ENCODE assay signal across 10 mouse cellular contexts in the genomic region with DNA sequence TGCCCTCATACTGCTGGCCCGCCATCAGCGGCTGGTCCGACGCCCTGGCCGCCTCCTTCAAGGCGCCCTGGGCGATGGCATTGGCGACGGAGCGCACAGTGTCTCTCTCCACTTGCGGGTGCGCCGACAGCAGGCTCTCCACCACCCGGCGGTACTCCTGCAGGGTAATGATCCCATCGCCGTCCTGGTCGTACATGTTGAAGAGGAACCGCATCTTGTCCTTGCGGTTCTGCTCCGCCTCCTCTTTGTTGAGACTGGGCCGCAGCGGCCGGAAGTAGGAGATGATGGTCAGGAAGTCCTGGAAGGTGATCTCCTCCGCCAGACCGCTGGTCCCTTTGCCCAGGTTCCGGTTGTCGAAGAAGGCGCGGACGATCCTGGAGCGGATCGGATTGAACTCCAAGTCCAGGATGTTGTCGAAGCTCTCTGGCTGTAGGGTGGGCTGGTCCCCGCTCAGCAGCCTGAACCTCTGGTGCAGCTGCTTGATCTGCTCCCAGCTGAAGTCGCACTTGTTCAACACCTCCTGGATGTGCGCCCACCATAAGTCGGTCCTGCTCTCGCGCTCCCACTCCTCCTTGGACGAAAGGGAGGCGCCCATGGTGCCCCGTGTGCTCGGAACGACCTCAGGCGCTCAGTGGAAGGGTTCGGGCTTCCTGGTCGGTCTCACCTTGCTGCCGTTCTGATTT. TPM values are rescaled to one million over a fixed set of nuclear protein-coding genes. Genes with fewer than 3 reads are reported as not detected.
DNase-seq lines count a peak whose midpoint lies in the region; ATAC-seq and TF ChIP-seq lines count a peak whose summit lies in the region.
"Had no signal": no experiment of that assay in that cellular context is flagged by ENCODE, and none has a peak within 500 bp of the region (broad histone marks: within the 10 kb centered on the region; RNA-seq: fewer than 3 reads in every experiment).

A gene (minus strand): TSS at position 633 of the 683 bp plus-strand sequence.

- H3K9me3 ChIP-seq in lung, embryonic 14.5 days (ENCODE audit: low read depth, low read length): no peaks in the 10 kb centered on the region
- no peaks in the 10 kb centered on the region for H3K9me3 ChIP-seq in kidney, postnatal 0 days (replicated peaks; ENCODE audit: low read length)

- TF ChIP-seq CTCF in lung, embryonic 14.5 days (IDR thresholded peaks at IDR 0.05; ENCODE audit: low read depth): no peak
- TF ChIP-seq CTCF in lung, adult 2 months (IDR thresholded peaks at IDR 0.05; ENCODE audit: insufficient read depth, low read length): no peak
- no peak for TF ChIP-seq CTCF in kidney, postnatal 0 days (IDR thresholded peaks at IDR 0.05; ENCODE audit: low read depth)
- no peak for TF ChIP-seq CTCF in small intestine, adult 2 months (IDR thresholded peaks at IDR 0.05; ENCODE audit: extremely low read depth, insufficient read length, insufficient replicate concordance, low read depth, low read length)

- peak within 1 kb of the TSS; percentile 47 for H3K4me2 ChIP-seq in lung, embryonic 14.5 days
- peak within 1 kb of the TSS; percentile 32 for H3K4me2 ChIP-seq in kidney, postnatal 0 days (ENCODE audit: low read length)

- peaks cover 10% of the 10 kb centered on the region for H3K27me3 ChIP-seq in lung, embryonic 14.5 days (ENCODE audit: insufficient read depth, low read length)
- H3K27me3 ChIP-seq in kidney, postnatal 0 days (ENCODE audit: insufficient read depth, low read length): no peaks in the 10 kb centered on the region
- H3K27me3 ChIP-seq in small intestine, adult 2 months (ENCODE audit: control insufficient read depth, insufficient read depth, low read length): peaks cover 15% of the 10 kb centered on the region; the same call in 1 of the 2 replicates

- no peak for TF ChIP-seq POLR2A in lung, adult 2 months (IDR thresholded peaks at IDR 0.05; ENCODE audit: borderline replicate concordance, extremely low read depth, low read depth, low read length)
- no peak for TF ChIP-seq POLR2A in small intestine, adult 2 months (IDR thresholded peaks at IDR 0.05; ENCODE audit: low read depth, low read length)

- DNase-seq in cerebellum, postnatal 10 days: peak; percentile 43 to 48
- no peak for DNase-seq in cerebellum, adult 9-10 months
- DNase-seq in lung, embryonic 14.5 days: peak; percentile 3
- DNase-seq in lung, adult 2 months: no peak
- DNase-seq in kidney, postnatal 0 days (ENCODE audit: low spot score): no peak
- DNase-seq in right cerebral cortex, adult 2 months (ENCODE audit: low spot score in 2 of 2): no peak
- DNase-seq in thymus, postnatal 14 days: no peak
- DNase-seq: adrenal gland, adult 8-10 months; B cell, adult 2 months had no signal

- no peak for ATAC-seq in lung, embryonic 14.5 days (ENCODE audit: insufficient read depth)
- ATAC-seq in kidney, postnatal 0 days (replicated peaks; ENCODE audit: low FRiP score, low read depth): no peak

- no peak within 1 kb of the TSS for H3K27ac ChIP-seq in lung, embryonic 14.5 days (ENCODE audit: low read depth)
- H3K27ac ChIP-seq in kidney, postnatal 0 days: no peak within 1 kb of the TSS
- no peak within 1 kb of the TSS for H3K27ac ChIP-seq in small intestine, adult 2 months (ENCODE audit: insufficient read depth, low read depth, low read length)

- no peaks in the 10 kb centered on the region for H3K36me3 ChIP-seq in lung, embryonic 14.5 days (ENCODE audit: insufficient read depth)
- H3K36me3 ChIP-seq in kidney, postnatal 0 days (ENCODE audit: insufficient read depth, low read length): no peaks in the 10 kb centered on the region
- no peaks in the 10 kb centered on the region for H3K36me3 ChIP-seq in small intestine, adult 2 months (ENCODE audit: control insufficient read depth, insufficient read depth, low read length)

- H3K4me1 ChIP-seq in lung, embryonic 14.5 days (ENCODE audit: insufficient read depth): no peaks in the 10 kb centered on the region
- H3K4me1 ChIP-seq in lung, adult 2 months (ENCODE audit: control insufficient read depth, insufficient read depth, low read length): no peaks in the 10 kb centered on the region
- H3K4me1 ChIP-seq in kidney, postnatal 0 days (replicated peaks; ENCODE audit: insufficient read depth, low read length): no peaks in the 10 kb centered on the region
- H3K4me1 ChIP-seq in small intestine, adult 2 months (ENCODE audit: control insufficient read depth, insufficient read depth, insufficient read length, low read length): no peaks in the 10 kb centered on the region

- H3K9ac ChIP-seq in lung, embryonic 14.5 days: no peak within 1 kb of the TSS
- H3K9ac ChIP-seq in kidney, postnatal 0 days (ENCODE audit: low read depth, low read length): no peak within 1 kb of the TSS

- 0 out of 2 replicates have a peak within 1 kb of the TSS, but pooled peaks have one; percentile 9 for H3K4me3 ChIP-seq in lung, embryonic 14.5 days (ENCODE audit: low read depth, low read length)
- no peak within 1 kb of the TSS for H3K4me3 ChIP-seq in lung, adult 2 months (replicated peaks; ENCODE audit: extremely low read depth, low read depth, low read length)
- no peak within 1 kb of the TSS for H3K4me3 ChIP-seq in kidney, postnatal 0 days (replicated peaks; ENCODE audit: low read depth, low read length)
- H3K4me3 ChIP-seq in small intestine, adult 2 months (ENCODE audit: low read depth, low read length): 0 out of 2 replicates have a peak within 1 kb of the TSS, but pooled peaks have one; percentile 8

- WGBS in lung, embryonic 14.5 days: 34% methylated on average over 49 of the region's 49 CpGs
- WGBS in lung, adult 2 months: 40% methylated on average over 49 of the region's 49 CpGs
- WGBS in kidney, postnatal 0 days: 42% methylated on average over 49 of the region's 49 CpGs
- 40% methylated on average over 49 of the region's 49 CpGs for WGBS in small intestine, adult 2 months

RNA-seq across cellular contexts. Expression of the gene that starts here (rescaled TPM):
- polyA plus RNA-seq in lung, embryonic 14.5 days (2014; fragmentation: Nextera tagmentation; extraction: Ambion mirVana): not detected in 2 replicates
- 0.58 and 2.0 TPM in 2 replicates for polyA plus RNA-seq in lung, adult 2 months (2012; rRNA removed)
- 0.27 and 0.45 TPM in 2 replicates for polyA plus RNA-seq in kidney, postnatal 0 days (2015; fragmentation: Nextera tagmentation; extraction: Ambion mirVana)
- polyA plus RNA-seq in small intestine, adult 2 months (2012; rRNA removed): 0.15 TPM in 1 of 2 replicates, not detected in the other

Comparison
In these comparisons a context has a peak if more than half of its experiments do, and no peak if none do; other contexts are left out.
1. DNase-seq: peak in cerebellum, postnatal 10 days (2 of 2); none in cerebellum, adult 9-10 months (single experiment), lung, adult 2 months (single experiment), kidney, postnatal 0 days (single experiment), right cerebral cortex, adult 2 months (0 of 2) and thymus, postnatal 14 days (single experiment).
2. Peak in DNase-seq, H3K4me3 ChIP-seq and H3K4me2 ChIP-seq in lung, embryonic 14.5 days; RNA of the gene not detected or under 1 TPM.